Mouse (Mus musculus) megakaryocyte progenitor cell, adult 5-6 weeks (primary cell): ENCODE results near the gene Serpinb9e. TPM values are rescaled to one million over a fixed set of nuclear protein-coding genes. Genes with fewer than 3 reads are reported as not detected.
"Not testable (repeated sequence)": the region's sequence is repeated elsewhere in the genome, so short reads cannot be mapped to it uniquely, and the experiment has no call there.

Source experiments
- ATAC-seq: replicated peaks from 2 replicates; pipeline ENCODE4 v1.8.0; 2016; ENCODE audit warnings: mild to moderate bottlenecking, moderate TSS enrichment, inconsistent platforms; ENCODE audit not compliant: poor library complexity
- total RNA-seq, 2 experiments: library from RNA; stranded (forward) in 1 of 2; stranded (reverse) in 1 of 2; fragments of 157-497, 149-512 nt in 1 of 2; fragments of 200-1000 nt in 1 of 2; gene quantifications; 2 replicates each; pipeline versions ENCODE4 v1.2.3 to v1.2.4; 2015 to 2017

Gene Serpinb9e
- total RNA-seq (2015) (not detected in 2 replicates), total RNA-seq (2017) (not detected in 2 replicates)

DNA sequence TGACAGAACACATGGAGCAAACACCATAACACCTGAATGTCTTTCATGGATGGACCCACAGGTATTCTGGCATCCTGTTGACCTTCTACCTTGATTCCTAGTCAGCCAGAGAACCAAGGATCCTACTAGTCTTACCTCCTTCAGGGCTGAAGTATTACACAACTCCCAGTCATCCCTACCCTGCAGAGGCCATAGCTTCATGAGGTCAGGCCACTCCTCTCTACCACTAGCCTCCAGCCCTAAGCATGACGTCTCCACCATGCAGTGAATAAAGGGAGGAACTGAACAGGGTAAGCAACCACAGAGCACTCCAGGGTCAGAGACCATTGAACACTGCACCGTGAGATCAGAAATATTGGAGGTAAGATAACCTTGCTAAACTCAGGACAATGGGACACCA is at the start of gene Serpinb9e:
TSS of gene Serpinb9e (plus strand) at position 301 of the 400 bp plus-strand sequence.
- not testable (repeated sequence) for ATAC-seq

- ATAC-seq, result no peak
Observed at GRCm38 (mm10) chr13:33199740-33200139, 49.7 kb upstream of the Serpinb9e start.

DNA sequence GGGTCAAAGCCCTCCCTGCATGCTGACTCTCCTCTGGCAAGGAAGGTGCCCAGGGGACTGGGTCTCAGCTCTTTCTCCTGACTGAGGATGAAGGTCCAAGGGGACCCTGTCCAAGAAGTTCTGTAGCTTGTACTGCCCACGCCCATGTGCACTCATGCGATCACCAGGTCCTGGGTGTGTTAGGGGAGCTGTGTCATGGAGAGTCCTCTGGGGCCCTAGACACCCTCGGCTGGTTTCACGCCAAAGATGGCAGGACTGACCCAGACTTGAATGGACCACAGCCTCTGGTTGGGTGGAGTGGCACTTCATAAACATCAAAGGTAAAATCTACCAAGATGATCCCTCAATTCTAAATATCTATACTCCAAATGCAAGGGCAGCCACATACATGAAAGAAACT is 59.2 kb downstream of the Serpinb9e start:
- ATAC-seq, result not testable (repeated sequence)

Other genes starting within 250 kb of the Serpinb9e start
- 3.9 and 4.0 TPM in 2 replicates for gene Serpinb9, start 246.4 kb upstream of the Serpinb9e start, total RNA-seq (2015)
- 2.0 and 3.0 TPM in 2 replicates for gene Serpinb9, start 246.4 kb upstream of the Serpinb9e start, total RNA-seq (2017)
- gene Serpinb9b, start 222.2 kb upstream of the Serpinb9e start, total RNA-seq (2015), result not detected in 2 replicates
- not detected in 2 replicates for gene Serpinb9b, start 222.2 kb upstream of the Serpinb9e start, total RNA-seq (2017)
- 0.37 TPM in 1 of 2 replicates, not detected in the other for gene Serpinb1b, start 171.0 kb upstream of the Serpinb9e start, total RNA-seq (2015)
- not detected in 2 replicates for gene Serpinb1b, start 171.0 kb upstream of the Serpinb9e start, total RNA-seq (2017)
- gene Serpinb9c, start 89.9 kb upstream of the Serpinb9e start, total RNA-seq (2015), result not detected in 2 replicates
- not detected in 2 replicates for gene Serpinb9c, start 89.9 kb upstream of the Serpinb9e start, total RNA-seq (2017)
- not detected in 2 replicates for gene Serpinb9d, start 56.7 kb upstream of the Serpinb9e start, total RNA-seq (2015)
- not detected in 2 replicates for gene Serpinb9d, start 56.7 kb upstream of the Serpinb9e start, total RNA-seq (2017)
- gene Serpinb9f, start 74.5 kb downstream of the Serpinb9e start, total RNA-seq (2015), result not detected in 2 replicates
- not detected in 2 replicates for gene Serpinb9f, start 74.5 kb downstream of the Serpinb9e start, total RNA-seq (2017)
- gene Gm11397, start 146.1 kb downstream of the Serpinb9e start, total RNA-seq (2015), result not detected in 2 replicates
- not detected in 2 replicates for gene Gm11397, start 146.1 kb downstream of the Serpinb9e start, total RNA-seq (2017)
- gene Serpinb9g, start 235.2 kb downstream of the Serpinb9e start, total RNA-seq (2015), result not detected in 2 replicates
- gene Serpinb9g, start 235.2 kb downstream of the Serpinb9e start, total RNA-seq (2017), result not detected in 2 replicates